Mouse (Mus musculus) ES-Bruce4 (cell line): ENCODE data around the gene Folr1.

Source experiments
- CTCF ChIP-seq: IDR thresholded peaks from one replicate; pipeline ENCODE4 v1.8.1; 2011; ENCODE audit warnings: low read depth, low read length
- EP300 ChIP-seq: IDR thresholded peaks from 2 replicates; pipeline ENCODE4 v1.6.1; 2011; ENCODE audit warnings: low read depth, low read length; ENCODE audit not compliant: insufficient read depth

DNA sequence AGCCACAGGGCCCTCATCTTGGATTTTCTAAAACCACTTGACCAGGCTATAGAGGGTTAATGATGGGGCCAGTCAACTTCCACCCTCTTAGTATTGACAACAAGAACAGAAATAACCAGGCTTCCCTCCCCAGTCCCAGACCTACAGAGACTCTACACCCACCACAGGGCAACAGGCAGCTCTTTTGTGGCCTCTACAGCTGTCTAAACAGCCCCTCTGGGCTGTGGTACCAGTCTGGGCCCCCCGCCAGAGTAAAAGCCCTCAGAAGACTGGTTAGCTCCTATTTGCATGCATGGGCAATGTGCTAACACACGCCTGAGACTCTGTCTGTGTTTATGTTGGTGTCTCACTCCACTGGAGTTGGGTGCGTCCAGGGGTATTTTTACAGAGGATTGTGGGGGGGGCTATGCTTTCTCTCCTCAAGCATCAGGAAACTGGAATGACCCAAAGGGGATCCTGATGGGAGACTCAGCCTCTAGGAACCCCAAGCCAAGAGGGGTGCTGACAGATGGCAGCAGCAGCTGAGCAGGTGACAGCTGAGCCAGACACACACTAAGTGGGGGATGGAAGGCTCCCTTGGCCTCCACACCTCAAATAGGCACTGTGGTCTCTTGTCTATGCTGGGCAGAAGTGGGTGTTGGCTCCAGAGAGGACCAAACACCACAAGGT lies 36.5 kb downstream of the Folr1 start:
- TF ChIP-seq CTCF (no peak), EP300 (no peak)
